Mouse (Mus musculus) neural tube, embryonic 14.5 days (tissue): Measurements from ENCODE around the gene Ntm. TPM values are rescaled to one million over a fixed set of nuclear protein-coding genes. Genes with fewer than 3 reads are reported as not detected.

ENCODE experiments used
- ATAC-seq: fragments of 200-750 bp; cut with Nextera tagmentation; 2 replicates; pipeline ENCODE4 v1.8.0; 2017; ENCODE audit warnings: low read depth, mild to moderate bottlenecking, moderate TSS enrichment, moderate library complexity
- H3K27ac ChIP-seq: fragments of 300-500 bp; sonication (generic); 2 replicates; pipeline ENCODE4 v1.5.1; 2014; ENCODE audit warnings: low read depth, mild to moderate bottlenecking, control low read depth, low read length, moderate library complexity, mixed read lengths
- H3K27me3 ChIP-seq: fragments of 300-500 bp; sonication (generic); 2 replicates; pipeline ENCODE4 v1.6.1; 2014; ENCODE audit warnings: low read length; ENCODE audit not compliant: control insufficient read depth, insufficient read depth
- H3K36me3 ChIP-seq: fragments of 300-500 bp; sonication (generic); 2 replicates; pipeline ENCODE4 v1.6.1; 2014; ENCODE audit warnings: low read length, mixed read lengths; ENCODE audit not compliant: control insufficient read depth, insufficient read depth
- H3K4me1 ChIP-seq: fragments of 300-500 bp; sonication (generic); 2 replicates; pipeline ENCODE4 v1.6.1; 2014; ENCODE audit warnings: low read length; ENCODE audit not compliant: control insufficient read depth, insufficient read depth
- H3K4me2 ChIP-seq: fragments of 300-500 bp; sonication (generic); 2 replicates; pipeline ENCODE4 v1.6.1; 2014; ENCODE audit warnings: mild to moderate bottlenecking, low read depth, low read length, control low read depth
- H3K4me3 ChIP-seq: fragments of 300-500 bp; sonication (generic); 2 replicates; pipeline ENCODE4 v1.5.1; 2014; ENCODE audit warnings: low read depth, low read length, control low read depth, mixed read lengths
- H3K9ac ChIP-seq: fragments of 300-500 bp; sonication (generic); replicated peaks from 2 replicates; pipeline ENCODE4 v1.6.1; 2014; ENCODE audit warnings: low read depth, mild to moderate bottlenecking, control low read depth, low read length, mixed read lengths
- H3K9me3 ChIP-seq: fragments of 300-500 bp; sonication (generic); 2 replicates; pipeline ENCODE4 v1.6.1; 2016; ENCODE audit warnings: low read length; ENCODE audit not compliant: control insufficient read depth
- WGBS: fragments of 180-500 bp; shearing (Covaris S2); extraction: QIAGEN DNeasy Blood & Tissue Kit; methylation state at CpG from one replicate; pipeline ENCODE4 v1.1.7; 2014; 5-methylcytosine and 5-hydroxymethylcytosine counted together
- polyA plus RNA-seq: library from polyadenylated mRNA; unstranded; fragments of >200 nt; fragmentation: Nextera tagmentation; extraction: Ambion mirVana; gene quantifications from 2 replicates; pipeline ENCODE4 v1.2.1, GENCODE M21; 2014

The Ntm gene
- polyA plus RNA-seq, 1 experiment from 2014 or later: 237 TPM

GRCm38 (mm10) chr9:29004534-29004933, 958.4 kb downstream of the Ntm start:
- no peak for ATAC-seq

GRCm38 (mm10) chr9:28999951-29000351, 963.0 kb downstream of the Ntm start:
- ATAC-seq: peak; percentile 72; the same call in 1 of the 2 replicates
- Histone ChIP-seq H3K4me3 (no peak overlapping the region), H3K9ac (no peak overlapping the region), H3K9me3 (no peaks in the 10 kb centered on the region), H3K27ac (no peak overlapping the region), H3K4me1 (no peaks in the 10 kb centered on the region), H3K36me3 (no peaks in the 10 kb centered on the region), H3K27me3 (no peaks in the 10 kb centered on the region), H3K4me2 (no peak overlapping the region)
- WGBS: 17% methylated on average over 4 of the region's 4 CpGs

More at GRCm38 (mm10) chr9:29004534-29004933, 958.4 kb downstream of the Ntm start:
- H3K27ac ChIP-seq: no peak overlapping the region
- no peak overlapping the region for H3K9ac ChIP-seq
- H3K27me3 ChIP-seq: no peaks in the 10 kb centered on the region
- no peaks in the 10 kb centered on the region for H3K9me3 ChIP-seq
- no peaks in the 10 kb centered on the region for H3K36me3 ChIP-seq
- no peak overlapping the region for H3K4me3 ChIP-seq
- H3K4me2 ChIP-seq: no peak overlapping the region
- no peaks in the 10 kb centered on the region for H3K4me1 ChIP-seq
- 91% methylated on average over 7 of the region's 7 CpGs for WGBS

GRCm38 (mm10) chr9:28977275-28977674, 985.7 kb downstream of the Ntm start:
- H3K4me1 ChIP-seq: no peaks in the 10 kb centered on the region
- H3K27ac ChIP-seq: no peak overlapping the region
- no peaks in the 10 kb centered on the region for H3K36me3 ChIP-seq
- no peak for ATAC-seq
- H3K27me3 ChIP-seq: no peaks in the 10 kb centered on the region
- WGBS: 79% methylated on average over 1 of the region's 1 CpGs
- H3K4me2 ChIP-seq: no peak overlapping the region
- H3K4me3 ChIP-seq: no peak overlapping the region
- no peak overlapping the region for H3K9ac ChIP-seq
- H3K9me3 ChIP-seq: no peaks in the 10 kb centered on the region

GRCm38 (mm10) chr9:28969455-28969854, 993.5 kb downstream of the Ntm start:
- Histone ChIP-seq H3K27ac (no peak overlapping the region), H3K4me1 (no peaks in the 10 kb centered on the region), H3K9ac (no peak overlapping the region), H3K4me2 (no peak overlapping the region), H3K36me3 (no peaks in the 10 kb centered on the region), H3K4me3 (no peak overlapping the region), H3K9me3 (no peaks in the 10 kb centered on the region), H3K27me3 (no peaks in the 10 kb centered on the region)
- ATAC-seq: no peak
- WGBS: 25% methylated on average over 1 of the region's 1 CpGs
